In genomic region chr7:99441534-99442072, GRCm38 (mm10) we compare ENCODE assay signal across 8 mouse cellular contexts. TPM values are rescaled to one million over a fixed set of nuclear protein-coding genes. Genes with fewer than 3 reads are reported as not detected.
DNase-seq lines count a peak whose midpoint lies in the region; ATAC-seq and TF ChIP-seq lines count a peak whose summit lies in the region.

No protein-coding gene starts in this region.

- ATAC-seq in midbrain, embryonic 13.5 days = peak; percentile 28
- no peak for ATAC-seq in midbrain, embryonic 11.5 days (ENCODE audit: low FRiP score)
- ATAC-seq in lung, postnatal 0 days = peak; percentile 96
- ATAC-seq in frontal cortex, adult (ENCODE audit: low TSS enrichment) = no peak
- no peak for ATAC-seq in erythroid progenitor cell, adult 5-6 weeks (replicated peaks; ENCODE audit: low FRiP score, poor library complexity, severe bottlenecking)

- DNase-seq in midbrain, embryonic 11.5 days (ENCODE audit: low spot score, missing footprints) = no peak
- DNase-seq in heart, adult 9 months (ENCODE audit: low spot score in 2 of 2) = peak; percentile 82 to 87
- DNase-seq in kidney, adult 2 months = peak; percentile 90
- DNase-seq in lung, postnatal 0 days (ENCODE audit: low spot score) = peak; percentile 93
- no peak for DNase-seq in thymus, postnatal 10 days (ENCODE audit: low spot score in 2 of 2)

- H3K27me3 ChIP-seq in midbrain, embryonic 13.5 days = no peaks in the 10 kb centered on the region
- no peaks in the 10 kb centered on the region for H3K27me3 ChIP-seq in midbrain, embryonic 11.5 days (ENCODE audit: control insufficient read depth, insufficient read depth, low read length)
- H3K27me3 ChIP-seq in kidney, adult 2 months (replicated peaks; ENCODE audit: control insufficient read depth, insufficient read depth, low read length) = no peaks in the 10 kb centered on the region
- no peaks in the 10 kb centered on the region for H3K27me3 ChIP-seq in lung, postnatal 0 days (replicated peaks; ENCODE audit: insufficient read depth, low read length)

- no peak for TF ChIP-seq CTCF in kidney, adult 2 months (conservative IDR thresholded peaks at IDR 0.05; ENCODE audit: insufficient read depth, insufficient read length, low read depth, low read length)
- TF ChIP-seq CTCF in lung, postnatal 0 days (IDR thresholded peaks at IDR 0.05) = no peak

- no peak overlapping the region for H3K27ac ChIP-seq in midbrain, embryonic 13.5 days
- no peak overlapping the region for H3K27ac ChIP-seq in midbrain, embryonic 11.5 days (ENCODE audit: low read depth, low read length)
- H3K27ac ChIP-seq in kidney, adult 2 months (ENCODE audit: insufficient read depth, low read depth, low read length) = no peak overlapping the region
- H3K27ac ChIP-seq in lung, postnatal 0 days (ENCODE audit: low read length) = peak overlapping the region; percentile 6; the same call in 1 of the 2 replicates

- H3K36me3 ChIP-seq in midbrain, embryonic 13.5 days = peaks cover 42% of the 10 kb centered on the region
- no peaks in the 10 kb centered on the region for H3K36me3 ChIP-seq in midbrain, embryonic 11.5 days (ENCODE audit: control insufficient read depth, insufficient read depth, low read length)
- no peaks in the 10 kb centered on the region for H3K36me3 ChIP-seq in kidney, adult 2 months (ENCODE audit: control insufficient read depth, insufficient read depth, low read length)
- H3K36me3 ChIP-seq in lung, postnatal 0 days (ENCODE audit: insufficient read depth, low read length) = no peaks in the 10 kb centered on the region

- H3K4me3 ChIP-seq in midbrain, embryonic 13.5 days (replicated peaks) = no peak overlapping the region
- H3K4me3 ChIP-seq in midbrain, embryonic 11.5 days (ENCODE audit: low read depth, low read length) = no peak overlapping the region
- no peak overlapping the region for H3K4me3 ChIP-seq in kidney, adult 2 months (ENCODE audit: insufficient read depth, low read depth, low read length)
- no peak overlapping the region for H3K4me3 ChIP-seq in lung, postnatal 0 days (ENCODE audit: low read depth, low read length)

- peak overlapping the region; percentile 21; the same call in 1 of the 2 replicates for H3K9ac ChIP-seq in midbrain, embryonic 13.5 days (replicated peaks)
- H3K9ac ChIP-seq in midbrain, embryonic 11.5 days (ENCODE audit: low read length) = no peak overlapping the region; the same call in 1 of the 2 replicates
- H3K9ac ChIP-seq in lung, postnatal 0 days (replicated peaks; ENCODE audit: low read depth) = no peak overlapping the region

- 24% methylated on average over 6 of the region's 6 CpGs for WGBS in midbrain, embryonic 13.5 days
- 32% methylated on average over 6 of the region's 6 CpGs for WGBS in midbrain, embryonic 11.5 days
- WGBS in kidney, adult 2 months = 8% methylated on average over 6 of the region's 6 CpGs
- 6% methylated on average over 6 of the region's 6 CpGs for WGBS in lung, postnatal 0 days

- H3K4me2 ChIP-seq in midbrain, embryonic 13.5 days (replicated peaks) = no peak overlapping the region
- H3K4me2 ChIP-seq in midbrain, embryonic 11.5 days = no peak overlapping the region
- no peak overlapping the region for H3K4me2 ChIP-seq in lung, postnatal 0 days (replicated peaks; ENCODE audit: low read depth, low read length)

- H3K4me1 ChIP-seq in midbrain, embryonic 13.5 days (replicated peaks) = peaks cover 23% of the 10 kb centered on the region
- peaks cover 14% of the 10 kb centered on the region for H3K4me1 ChIP-seq in midbrain, embryonic 11.5 days (ENCODE audit: control insufficient read depth, insufficient read depth, low read length)
- H3K4me1 ChIP-seq in kidney, adult 2 months (ENCODE audit: control insufficient read depth, insufficient read depth, low read length) = peaks cover 14% of the 10 kb centered on the region
- H3K4me1 ChIP-seq in lung, postnatal 0 days (ENCODE audit: insufficient read depth, low read depth, low read length) = peaks cover 12% of the 10 kb centered on the region

- peak; percentile 53; the same call in 1 of the 2 replicates for TF ChIP-seq EP300 in lung, postnatal 0 days (IDR thresholded peaks at IDR 0.05)

- TF ChIP-seq POLR2A in kidney, adult 2 months (IDR thresholded peaks at IDR 0.05; ENCODE audit: low read depth, low read length) = no peak

- H3K9me3 ChIP-seq in midbrain, embryonic 13.5 days = no peaks in the 10 kb centered on the region
- H3K9me3 ChIP-seq in midbrain, embryonic 11.5 days (ENCODE audit: control insufficient read depth, low read length) = no peaks in the 10 kb centered on the region
- H3K9me3 ChIP-seq in lung, postnatal 0 days (ENCODE audit: low read length) = no peaks in the 10 kb centered on the region

RNA-seq across cellular contexts. Expression of gene Klhl35, which starts 24.2 kb away (rescaled TPM):
- 9.0 and 17.2 TPM in 2 replicates for polyA plus RNA-seq in midbrain, embryonic 13.5 days (2015; fragmentation: Nextera tagmentation; extraction: Ambion mirVana)
- 22.5 and 22.9 TPM in 2 replicates for polyA plus RNA-seq in midbrain, embryonic 11.5 days (2014; fragmentation: Nextera tagmentation; extraction: Ambion mirVana)
- polyA plus RNA-seq in kidney, adult 2 months (2012; rRNA removed) = 0.16 and 0.23 TPM in 2 replicates
- 1.2 and 1.8 TPM in 2 replicates for polyA plus RNA-seq in lung, postnatal 0 days (2015; fragmentation: Nextera tagmentation; extraction: Ambion mirVana)
- total RNA-seq in erythroid progenitor cell, adult 5-6 weeks (2015; ENCODE audit: low replicate concordance) = not detected in 2 replicates
- total RNA-seq in erythroid progenitor cell, adult 5-6 weeks (2017; ENCODE audit: low replicate concordance) = not detected in 2 replicates

RNA-seq across cellular contexts. Expression of gene Rps3, which starts 41.9 kb away (rescaled TPM):
- 531 and 554 TPM in 2 replicates for polyA plus RNA-seq in midbrain, embryonic 13.5 days (2015; fragmentation: Nextera tagmentation; extraction: Ambion mirVana)
- 716 and 724 TPM in 2 replicates for polyA plus RNA-seq in midbrain, embryonic 11.5 days (2014; fragmentation: Nextera tagmentation; extraction: Ambion mirVana)
- 240 and 386 TPM in 2 replicates for polyA plus RNA-seq in kidney, adult 2 months (2012; rRNA removed)
- 594 and 625 TPM in 2 replicates for polyA plus RNA-seq in lung, postnatal 0 days (2015; fragmentation: Nextera tagmentation; extraction: Ambion mirVana)
- total RNA-seq in erythroid progenitor cell, adult 5-6 weeks (2015; ENCODE audit: low replicate concordance) = 386 and 406 TPM in 2 replicates
- total RNA-seq in erythroid progenitor cell, adult 5-6 weeks (2017; ENCODE audit: low replicate concordance) = 293 and 564 TPM in 2 replicates

Comparison
In these comparisons a context has a peak if more than half of its experiments do, and no peak if none do; other contexts are left out.
1. ATAC-seq: peak in midbrain, embryonic 13.5 days (single experiment) and lung, postnatal 0 days (single experiment); none in midbrain, embryonic 11.5 days (single experiment), frontal cortex, adult (single experiment) and erythroid progenitor cell, adult 5-6 weeks (single experiment).
2. DNase-seq: peak in heart, adult 9 months (2 of 2), kidney, adult 2 months (single experiment) and lung, postnatal 0 days (single experiment); none in midbrain, embryonic 11.5 days (single experiment) and thymus, postnatal 10 days (0 of 2).